Mouse (Mus musculus): ENCODE data around the gene Pdgfra. TPM values are rescaled to one million over a fixed set of nuclear protein-coding genes. Genes with fewer than 3 reads are reported as not detected.

The Pdgfra gene
- total RNA-seq, 1 experiment: 10.2 TPM

- H3K4me3 ChIP-seq (ENCODE audit: insufficient read depth in 1 of 2, low read depth in 1 of 2, low read length in 2 of 2, poor library complexity in 1 of 2, severe bottlenecking in 1 of 2): no peak overlapping the region
- in situ Hi-C loops (cut with MboI; ENCODE audit: low sequenced_read_pairs in 2 of 2, unreplicated experiment in 2 of 2): loop anchor here (25.0 kb wide), 2 partner anchors 549 to 724 kb away; no protein-coding TSS in a partner anchor
- TF ChIP-seq HCFC1 (IDR thresholded peaks at IDR 0.05; ENCODE audit: borderline replicate concordance, insufficient read depth, low read length) (no peak), CHD2 (IDR thresholded peaks at IDR 0.05; ENCODE audit: low read depth, low read length) (no peak), ZC3H11A (IDR thresholded peaks at IDR 0.05; ENCODE audit: borderline replicate concordance, low read depth, low read length) (no peak), MAFK (IDR thresholded peaks at IDR 0.05; ENCODE audit: insufficient read depth, low read depth, low read length) (no peak), ZNF384 (IDR thresholded peaks at IDR 0.05; ENCODE audit: low read depth, low read length) (no peak)
- peaks cover 0 to 2% of the 10 kb centered on the region in 2 experiments; a peak in 1 of 4 replicates for H3K4me1 ChIP-seq (ENCODE audit: control insufficient read depth in 2 of 2, insufficient read depth in 2 of 2, low read length in 2 of 2, poor library complexity in 1 of 2)
- no peak overlapping the region for H3K9ac ChIP-seq (ENCODE audit: insufficient read depth, low read depth, low read length, poor library complexity, severe bottlenecking)
- no peaks in the 10 kb centered on the region for H3K36me3 ChIP-seq (ENCODE audit: control insufficient read depth, insufficient read depth, low read length, poor library complexity, severe bottlenecking)
- DNase-seq (ENCODE audit: low read depth, low spot score): no peak
- no peak overlapping the region for H3K27ac ChIP-seq (ENCODE audit: insufficient read depth, low read depth, low read length, poor library complexity, severe bottlenecking)
- H3K9me3 ChIP-seq (ENCODE audit: control insufficient read depth, insufficient read depth, low read depth, low read length): no peaks in the 10 kb centered on the region
Measured at GRCm38 (mm10) chr5:75161586-75161985, 9.5 kb downstream of the Pdgfra start.

GRCm38 (mm10) chr5:75163289-75163951, 11.3 kb downstream of the Pdgfra start:
- TF ChIP-seq MAFK (IDR thresholded peaks at IDR 0.05; ENCODE audit: insufficient read depth, low read depth, low read length) (no peak), CHD2 (IDR thresholded peaks at IDR 0.05; ENCODE audit: low read depth, low read length) (no peak), ZNF384 (IDR thresholded peaks at IDR 0.05; ENCODE audit: low read depth, low read length) (no peak), ZC3H11A (IDR thresholded peaks at IDR 0.05; ENCODE audit: borderline replicate concordance, low read depth, low read length) (no peak), HCFC1 (IDR thresholded peaks at IDR 0.05; ENCODE audit: borderline replicate concordance, insufficient read depth, low read length) (no peak)
- DNase-seq (ENCODE audit: low read depth, low spot score): no peak
- no peak overlapping the region for H3K9ac ChIP-seq (ENCODE audit: insufficient read depth, low read depth, low read length, poor library complexity, severe bottlenecking)
- H3K4me3 ChIP-seq (ENCODE audit: insufficient read depth in 1 of 2, low read depth in 1 of 2, low read length in 2 of 2, poor library complexity in 1 of 2, severe bottlenecking in 1 of 2): no peak overlapping the region
- no peaks in the 10 kb centered on the region for H3K9me3 ChIP-seq (ENCODE audit: control insufficient read depth, insufficient read depth, low read depth, low read length)
- H3K27ac ChIP-seq (ENCODE audit: insufficient read depth, low read depth, low read length, poor library complexity, severe bottlenecking): no peak overlapping the region
- H3K4me1 ChIP-seq (ENCODE audit: control insufficient read depth in 2 of 2, insufficient read depth in 2 of 2, low read length in 2 of 2, poor library complexity in 1 of 2): no peaks in the 10 kb centered on the region
- in situ Hi-C loops (cut with MboI; ENCODE audit: low sequenced_read_pairs in 2 of 2, unreplicated experiment in 2 of 2): loop anchor here (25.0 kb wide), 2 partner anchors 551 to 726 kb away; no protein-coding TSS in a partner anchor
- H3K36me3 ChIP-seq (ENCODE audit: control insufficient read depth, insufficient read depth, low read length, poor library complexity, severe bottlenecking): no peaks in the 10 kb centered on the region

GRCm38 (mm10) chr5:75164688-75165087, 12.6 kb downstream of the Pdgfra start:
- Histone ChIP-seq H3K4me1 (ENCODE audit: control insufficient read depth in 2 of 2, insufficient read depth in 2 of 2, low read length in 2 of 2, poor library complexity in 1 of 2) (no peaks in the 10 kb centered on the region), H3K27ac (ENCODE audit: insufficient read depth, low read depth, low read length, poor library complexity, severe bottlenecking) (no peak overlapping the region), H3K36me3 (ENCODE audit: control insufficient read depth, insufficient read depth, low read length, poor library complexity, severe bottlenecking) (no peaks in the 10 kb centered on the region), H3K4me3 (ENCODE audit: insufficient read depth in 1 of 2, low read depth in 1 of 2, low read length in 2 of 2, poor library complexity in 1 of 2, severe bottlenecking in 1 of 2) (no peak overlapping the region), H3K9me3 (ENCODE audit: control insufficient read depth, insufficient read depth, low read depth, low read length) (no peaks in the 10 kb centered on the region), H3K9ac (ENCODE audit: insufficient read depth, low read depth, low read length, poor library complexity, severe bottlenecking) (no peak overlapping the region)
- DNase-seq (ENCODE audit: low read depth, low spot score): no peak
- no peak for TF ChIP-seq CHD2 (IDR thresholded peaks at IDR 0.05; ENCODE audit: low read depth, low read length)
- no peak for TF ChIP-seq ZNF384 (IDR thresholded peaks at IDR 0.05; ENCODE audit: low read depth, low read length)
- no peak for TF ChIP-seq ZC3H11A (IDR thresholded peaks at IDR 0.05; ENCODE audit: borderline replicate concordance, low read depth, low read length)
- TF ChIP-seq MAFK (IDR thresholded peaks at IDR 0.05; ENCODE audit: insufficient read depth, low read depth, low read length): no peak
- TF ChIP-seq HCFC1 (IDR thresholded peaks at IDR 0.05; ENCODE audit: borderline replicate concordance, insufficient read depth, low read length): no peak
- in situ Hi-C loops (cut with MboI; ENCODE audit: low sequenced_read_pairs in 2 of 2, unreplicated experiment in 2 of 2): loop anchor here (25.0 kb wide), 2 partner anchors 552 to 727 kb away; no protein-coding TSS in a partner anchor

- TF ChIP-seq ZC3H11A (IDR thresholded peaks at IDR 0.05; ENCODE audit: borderline replicate concordance, low read depth, low read length): no peak
- TF ChIP-seq HCFC1 (IDR thresholded peaks at IDR 0.05; ENCODE audit: borderline replicate concordance, insufficient read depth, low read length): no peak
- no peak for TF ChIP-seq CHD2 (IDR thresholded peaks at IDR 0.05; ENCODE audit: low read depth, low read length)
- no peak for TF ChIP-seq MAFK (IDR thresholded peaks at IDR 0.05; ENCODE audit: insufficient read depth, low read depth, low read length)
- no peak for TF ChIP-seq ZNF384 (IDR thresholded peaks at IDR 0.05; ENCODE audit: low read depth, low read length)
- Histone ChIP-seq H3K27ac (ENCODE audit: insufficient read depth, low read depth, low read length, poor library complexity, severe bottlenecking) (no peak overlapping the region), H3K9ac (ENCODE audit: insufficient read depth, low read depth, low read length, poor library complexity, severe bottlenecking) (no peak overlapping the region), H3K4me1 (ENCODE audit: control insufficient read depth in 2 of 2, insufficient read depth in 2 of 2, low read length in 2 of 2, poor library complexity in 1 of 2) (no peaks in the 10 kb centered on the region), H3K9me3 (ENCODE audit: control insufficient read depth, insufficient read depth, low read depth, low read length) (no peaks in the 10 kb centered on the region), H3K36me3 (ENCODE audit: control insufficient read depth, insufficient read depth, low read length, poor library complexity, severe bottlenecking) (no peaks in the 10 kb centered on the region), H3K4me3 (ENCODE audit: insufficient read depth in 1 of 2, low read depth in 1 of 2, low read length in 2 of 2, poor library complexity in 1 of 2, severe bottlenecking in 1 of 2) (no peak overlapping the region)
- in situ Hi-C loops (cut with MboI; ENCODE audit: low sequenced_read_pairs in 2 of 2, unreplicated experiment in 2 of 2): loop anchor here (25.0 kb wide), 2 partner anchors 558 to 733 kb away; no protein-coding TSS in a partner anchor
- DNase-seq (ENCODE audit: low read depth, low spot score): no peak
Measured at GRCm38 (mm10) chr5:75169837-75170236, 17.7 kb downstream of the Pdgfra start.
